Mouse (Mus musculus): ENCODE results near the gene Bhlhe23. TPM values are rescaled to one million over a fixed set of nuclear protein-coding genes. Genes with fewer than 3 reads are reported as not detected.

Bhlhe23 gene
- polyA plus RNA-seq, 1 experiment, result not detected

DNA sequence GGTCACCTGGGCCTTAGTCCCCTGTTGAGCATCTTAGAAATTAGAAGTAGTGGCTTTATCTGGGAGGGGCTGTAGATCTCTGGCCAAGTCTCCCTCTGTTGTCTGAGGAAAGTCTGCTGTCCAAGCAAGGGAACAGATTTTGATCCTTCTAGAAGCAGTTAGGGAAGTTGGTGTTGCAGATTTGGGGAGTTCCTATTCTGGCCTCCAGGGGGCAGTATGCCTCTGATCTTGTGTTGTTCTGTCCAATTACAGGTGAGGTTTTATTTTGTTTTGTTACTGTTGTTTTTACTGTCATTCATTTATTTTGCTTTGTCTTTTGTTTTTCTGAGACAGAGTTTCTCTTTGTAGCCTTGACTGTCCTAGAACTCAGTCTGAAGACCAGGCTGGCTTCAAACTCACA is 10.0 kb upstream of the Bhlhe23 start:
- Histone ChIP-seq H3K4me3 (ENCODE audit: low read depth, low read length) (no peak overlapping the region), H3K27me3 (ENCODE audit: control insufficient read depth, insufficient read depth, low read length, poor library complexity, severe bottlenecking) (no peaks in the 10 kb centered on the region), H3K4me1 (ENCODE audit: control insufficient read depth, insufficient read depth, low read length) (no peaks in the 10 kb centered on the region), H3K9me3 (replicated peaks; ENCODE audit: control insufficient read depth, insufficient read depth, low read length, poor library complexity, severe bottlenecking) (no peaks in the 10 kb centered on the region), H3K27ac (ENCODE audit: insufficient read depth, low read length) (no peak overlapping the region), H3K9ac (ENCODE audit: low read depth, poor library complexity, severe bottlenecking) (no peak overlapping the region), H3K36me3 (ENCODE audit: control insufficient read depth, insufficient read depth, low read length, poor library complexity, severe bottlenecking) (no peaks in the 10 kb centered on the region)
- TF ChIP-seq CTCF (IDR thresholded peaks at IDR 0.05; ENCODE audit: low read depth, low read length) (no peak), POLR2A (IDR thresholded peaks at IDR 0.05; ENCODE audit: insufficient read depth, low read length) (no peak)

DNA sequence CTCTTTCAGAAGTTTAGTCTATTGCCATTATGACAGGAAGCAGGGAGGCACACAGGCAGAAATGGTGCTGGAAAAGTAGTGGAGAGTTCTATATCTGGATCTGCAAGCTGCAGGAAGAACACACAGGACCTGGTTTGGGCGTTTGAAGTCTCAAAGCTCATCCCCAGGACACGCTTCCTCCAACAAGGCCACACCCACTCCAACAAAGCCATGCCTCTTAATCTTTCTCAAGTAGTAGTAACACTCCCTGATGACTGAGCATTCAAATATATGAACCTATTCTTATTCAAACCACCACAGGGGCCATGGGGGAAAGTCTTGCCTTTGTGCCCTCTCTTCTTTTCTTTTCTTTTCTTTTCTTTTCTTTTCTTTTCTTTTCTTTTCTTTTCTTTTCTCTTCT is 3.6 kb upstream of the Bhlhe23 start:
- Histone ChIP-seq H3K27me3 (ENCODE audit: control insufficient read depth, insufficient read depth, low read length, poor library complexity, severe bottlenecking) (peaks cover 13% of the 10 kb centered on the region), H3K4me1 (ENCODE audit: control insufficient read depth, insufficient read depth, low read length) (no peaks in the 10 kb centered on the region), H3K9me3 (replicated peaks; ENCODE audit: control insufficient read depth, insufficient read depth, low read length, poor library complexity, severe bottlenecking) (no peaks in the 10 kb centered on the region), H3K4me3 (ENCODE audit: low read depth, low read length) (no peak overlapping the region), H3K9ac (ENCODE audit: low read depth, poor library complexity, severe bottlenecking) (no peak overlapping the region), H3K36me3 (ENCODE audit: control insufficient read depth, insufficient read depth, low read length, poor library complexity, severe bottlenecking) (no peaks in the 10 kb centered on the region), H3K27ac (ENCODE audit: insufficient read depth, low read length) (no peak overlapping the region)
- TF ChIP-seq CTCF (IDR thresholded peaks at IDR 0.05; ENCODE audit: low read depth, low read length) (no peak), EP300 (IDR thresholded peaks at IDR 0.05; ENCODE audit: insufficient read depth, low read depth, low read length) (no peak), POLR2A (IDR thresholded peaks at IDR 0.05; ENCODE audit: insufficient read depth, low read length) (no peak)

DNA sequence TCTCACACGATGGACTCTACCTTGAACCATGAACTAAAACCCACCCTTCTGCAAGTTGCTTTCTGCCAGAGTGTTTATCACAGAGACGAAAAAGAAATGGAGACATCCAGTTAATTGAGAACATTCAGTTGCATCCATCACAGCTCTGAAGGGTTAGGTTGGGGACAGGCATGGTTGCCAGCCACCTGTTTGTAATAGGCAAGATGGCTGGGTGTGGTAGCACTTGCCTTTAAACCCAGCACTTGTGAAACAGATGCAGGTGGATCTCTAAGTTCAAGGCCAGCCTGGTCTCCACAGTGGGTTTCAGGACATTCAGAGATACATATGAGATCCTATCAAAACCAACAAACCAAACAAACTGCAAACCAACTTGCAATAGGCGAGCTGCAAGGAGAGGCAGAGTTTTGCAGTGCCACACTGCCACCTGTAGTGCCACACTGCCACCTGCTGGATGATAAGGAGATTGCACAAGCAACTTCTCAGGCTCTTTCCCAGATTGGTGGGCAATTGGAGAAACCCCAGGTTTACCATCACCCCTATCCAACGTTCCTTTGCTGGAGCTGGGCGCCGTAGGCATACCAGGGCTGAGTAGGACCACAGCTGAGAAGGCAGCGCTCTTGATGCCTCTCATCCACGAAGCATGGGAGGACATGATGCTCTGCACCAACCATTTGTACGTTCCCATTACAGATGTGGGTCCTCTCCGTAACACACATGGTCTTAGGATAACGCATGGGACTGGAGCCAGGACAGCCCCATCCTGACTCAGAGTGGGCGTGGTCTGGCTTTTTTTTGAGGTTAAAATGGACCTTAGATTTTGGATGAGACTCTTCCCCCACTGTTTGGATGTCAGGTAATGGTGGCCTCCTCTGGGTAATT is 2.8 kb upstream of the Bhlhe23 start:
- Histone ChIP-seq H3K27me3 (ENCODE audit: control insufficient read depth, insufficient read depth, low read length, poor library complexity, severe bottlenecking) (peaks cover 13% of the 10 kb centered on the region), H3K9ac (ENCODE audit: low read depth, poor library complexity, severe bottlenecking) (no peak overlapping the region), H3K4me1 (ENCODE audit: control insufficient read depth, insufficient read depth, low read length) (no peaks in the 10 kb centered on the region), H3K27ac (ENCODE audit: insufficient read depth, low read length) (no peak overlapping the region), H3K36me3 (ENCODE audit: control insufficient read depth, insufficient read depth, low read length, poor library complexity, severe bottlenecking) (no peaks in the 10 kb centered on the region), H3K4me3 (ENCODE audit: low read depth, low read length) (no peak overlapping the region), H3K9me3 (replicated peaks; ENCODE audit: control insufficient read depth, insufficient read depth, low read length, poor library complexity, severe bottlenecking) (no peaks in the 10 kb centered on the region)
- TF ChIP-seq EP300 (IDR thresholded peaks at IDR 0.05; ENCODE audit: insufficient read depth, low read depth, low read length) (peak; percentile 38; the same call in 1 of the 2 replicates), POLR2A (IDR thresholded peaks at IDR 0.05; ENCODE audit: insufficient read depth, low read length) (no peak), CTCF (IDR thresholded peaks at IDR 0.05; ENCODE audit: low read depth, low read length) (peak; percentile 98)

DNA sequence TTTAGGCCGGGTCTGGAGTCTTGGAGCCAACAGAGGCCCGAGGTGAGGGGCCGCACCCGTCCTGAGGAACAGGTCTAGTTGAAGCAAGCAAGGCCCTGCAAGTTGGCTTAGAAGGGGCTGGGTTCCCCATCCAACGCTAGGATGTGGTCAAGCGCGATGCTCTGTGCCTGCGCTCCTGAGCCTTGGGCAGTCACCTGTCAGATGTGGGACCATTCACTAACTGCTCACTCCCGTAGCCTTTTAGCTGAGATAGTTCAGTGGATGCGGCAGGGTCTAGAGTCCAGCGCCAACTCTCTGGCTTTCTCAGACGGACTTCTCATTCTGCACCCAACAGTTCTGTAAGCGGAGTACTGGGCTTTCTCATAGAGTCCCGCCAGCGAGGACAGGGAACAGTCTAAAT is 1.1 kb downstream of the Bhlhe23 start:
- TF ChIP-seq EP300 (IDR thresholded peaks at IDR 0.05; ENCODE audit: insufficient read depth, low read depth, low read length), result no peak
- TF ChIP-seq CTCF (IDR thresholded peaks at IDR 0.05; ENCODE audit: low read depth, low read length), result no peak
- TF ChIP-seq POLR2A (IDR thresholded peaks at IDR 0.05; ENCODE audit: insufficient read depth, low read length), result no peak
- H3K9me3 ChIP-seq (replicated peaks; ENCODE audit: control insufficient read depth, insufficient read depth, low read length, poor library complexity, severe bottlenecking), result no peaks in the 10 kb centered on the region
- H3K9ac ChIP-seq (ENCODE audit: low read depth, poor library complexity, severe bottlenecking), result peak overlapping the region; percentile 6; the same call in 1 of the 2 replicates
- no peaks in the 10 kb centered on the region for H3K36me3 ChIP-seq (ENCODE audit: control insufficient read depth, insufficient read depth, low read length, poor library complexity, severe bottlenecking)
- H3K27ac ChIP-seq (ENCODE audit: insufficient read depth, low read length), result no peak overlapping the region
- peaks cover 13% of the 10 kb centered on the region for H3K27me3 ChIP-seq (ENCODE audit: control insufficient read depth, insufficient read depth, low read length, poor library complexity, severe bottlenecking)
- H3K4me3 ChIP-seq (ENCODE audit: low read depth, low read length), result peak overlapping the region; percentile 49; the same call in 1 of the 2 replicates
- no peaks in the 10 kb centered on the region for H3K4me1 ChIP-seq (ENCODE audit: control insufficient read depth, insufficient read depth, low read length)

DNA sequence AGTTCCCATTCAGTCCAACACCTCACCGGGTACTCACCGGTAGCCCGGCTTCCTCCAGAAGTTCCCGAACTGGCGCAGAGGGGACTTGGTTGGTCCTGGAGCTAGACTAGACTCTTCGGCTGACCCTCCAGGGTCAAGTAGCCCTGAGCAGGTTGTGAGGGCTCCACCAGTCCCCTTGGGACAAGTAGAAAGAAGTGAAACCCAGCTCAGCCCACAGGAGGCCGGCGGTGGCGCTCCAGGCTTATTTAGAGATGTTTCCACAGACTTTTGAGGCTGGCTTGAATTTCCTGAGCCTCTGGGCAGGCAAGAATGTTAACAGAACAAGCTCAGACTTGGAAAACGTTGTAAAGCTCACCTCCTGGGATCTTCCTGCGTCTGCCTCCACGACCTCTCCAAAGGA is 1.5 kb downstream of the Bhlhe23 start:
- H3K4me3 ChIP-seq (ENCODE audit: low read depth, low read length), result no peak overlapping the region
- H3K27me3 ChIP-seq (ENCODE audit: control insufficient read depth, insufficient read depth, low read length, poor library complexity, severe bottlenecking), result peaks cover 13% of the 10 kb centered on the region
- no peaks in the 10 kb centered on the region for H3K4me1 ChIP-seq (ENCODE audit: control insufficient read depth, insufficient read depth, low read length)
- H3K9me3 ChIP-seq (replicated peaks; ENCODE audit: control insufficient read depth, insufficient read depth, low read length, poor library complexity, severe bottlenecking), result no peaks in the 10 kb centered on the region
- H3K36me3 ChIP-seq (ENCODE audit: control insufficient read depth, insufficient read depth, low read length, poor library complexity, severe bottlenecking), result no peaks in the 10 kb centered on the region
- no peak overlapping the region for H3K27ac ChIP-seq (ENCODE audit: insufficient read depth, low read length)
- no peak for TF ChIP-seq CTCF (IDR thresholded peaks at IDR 0.05; ENCODE audit: low read depth, low read length)
- no peak for TF ChIP-seq EP300 (IDR thresholded peaks at IDR 0.05; ENCODE audit: insufficient read depth, low read depth, low read length)
- TF ChIP-seq POLR2A (IDR thresholded peaks at IDR 0.05; ENCODE audit: insufficient read depth, low read length), result no peak
- H3K9ac ChIP-seq (ENCODE audit: low read depth, poor library complexity, severe bottlenecking), result no peak overlapping the region

DNA sequence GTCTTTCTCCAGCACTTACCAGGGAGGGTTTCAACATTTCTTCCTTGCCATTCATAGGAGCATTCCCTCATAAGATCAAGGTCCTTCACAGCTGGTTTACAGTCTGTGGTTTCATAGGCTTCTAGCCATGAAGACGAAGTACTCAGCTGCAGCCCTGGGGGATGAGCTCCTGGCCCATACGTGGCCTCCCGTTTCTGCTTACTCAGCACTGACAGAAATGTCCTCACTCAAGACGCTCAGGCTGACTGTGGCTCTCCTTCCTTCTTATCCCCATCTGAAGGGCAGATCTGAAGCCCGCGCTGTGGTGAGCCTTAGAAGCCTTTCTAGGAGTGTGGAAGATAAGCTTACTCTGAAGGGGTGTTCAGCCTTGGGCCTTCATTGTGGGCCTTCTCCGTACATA is 11.0 kb downstream of the Bhlhe23 start:
- H3K4me3 ChIP-seq (ENCODE audit: low read depth, low read length), result no peak overlapping the region
- no peak overlapping the region for H3K9ac ChIP-seq (ENCODE audit: low read depth, poor library complexity, severe bottlenecking)

More for the DNA sequence above, 11.0 kb downstream of the Bhlhe23 start:
- no peaks in the 10 kb centered on the region for H3K9me3 ChIP-seq (replicated peaks; ENCODE audit: control insufficient read depth, insufficient read depth, low read length, poor library complexity, severe bottlenecking)
- no peak overlapping the region for H3K27ac ChIP-seq (ENCODE audit: insufficient read depth, low read length)
- no peaks in the 10 kb centered on the region for H3K4me1 ChIP-seq (ENCODE audit: control insufficient read depth, insufficient read depth, low read length)
- TF ChIP-seq EP300 (IDR thresholded peaks at IDR 0.05; ENCODE audit: insufficient read depth, low read depth, low read length) (no peak), CTCF (IDR thresholded peaks at IDR 0.05; ENCODE audit: low read depth, low read length) (no peak), POLR2A (IDR thresholded peaks at IDR 0.05; ENCODE audit: insufficient read depth, low read length) (no peak)
- H3K36me3 ChIP-seq (ENCODE audit: control insufficient read depth, insufficient read depth, low read length, poor library complexity, severe bottlenecking), result no peaks in the 10 kb centered on the region
- no peaks in the 10 kb centered on the region for H3K27me3 ChIP-seq (ENCODE audit: control insufficient read depth, insufficient read depth, low read length, poor library complexity, severe bottlenecking)
